Mouse (Mus musculus) testis, adult 2 months (tissue): Measurements from ENCODE around the gene Thg1l.

Experiments used
- CTCF ChIP-seq: fragments of 200-500 bp; IDR thresholded peaks from 2 replicates; pipeline ENCODE4 v1.5.1; 2012; ENCODE audit warnings: low read depth, mild to moderate bottlenecking, inconsistent platforms, low read length, moderate library complexity; ENCODE audit not compliant: control insufficient read depth, insufficient read depth, insufficient replicate concordance
- POLR2A ChIP-seq: fragments of 200-500 bp; IDR thresholded peaks from 2 replicates; pipeline ENCODE4 v1.6.1; 2012; ENCODE audit warnings: low read depth, mild to moderate bottlenecking, inconsistent platforms, low read length, moderate library complexity; ENCODE audit not compliant: control insufficient read depth

- TF ChIP-seq POLR2A, result no peak
- no peak for TF ChIP-seq CTCF
Observed at GRCm38 (mm10) chr11:45942281-45942680, 13.0 kb downstream of the Thg1l start.
